Mouse (Mus musculus) v-Abl transformed pro-B cells (cell line): Measurements from ENCODE around the gene Gse1.

Source experiments
- in situ Hi-C, 2 experiments: fragments of 400-800 bp; cut with MboI; formaldehyde crosslinking; loops; one replicate each; pipeline ENCODE4 v1.15.1; 2025; ENCODE audit not compliant: unreplicated experiment in 2 of 2

Gene Gse1

GRCm38 (mm10) chr8:120598579-120598978, 370.3 kb downstream of the Gse1 start:
- in situ Hi-C loops = loop anchor here (5.0 to 10.0 kb wide), 3 partner anchors 64 to 194 kb away; no protein-coding TSS in a partner anchor

DNA sequence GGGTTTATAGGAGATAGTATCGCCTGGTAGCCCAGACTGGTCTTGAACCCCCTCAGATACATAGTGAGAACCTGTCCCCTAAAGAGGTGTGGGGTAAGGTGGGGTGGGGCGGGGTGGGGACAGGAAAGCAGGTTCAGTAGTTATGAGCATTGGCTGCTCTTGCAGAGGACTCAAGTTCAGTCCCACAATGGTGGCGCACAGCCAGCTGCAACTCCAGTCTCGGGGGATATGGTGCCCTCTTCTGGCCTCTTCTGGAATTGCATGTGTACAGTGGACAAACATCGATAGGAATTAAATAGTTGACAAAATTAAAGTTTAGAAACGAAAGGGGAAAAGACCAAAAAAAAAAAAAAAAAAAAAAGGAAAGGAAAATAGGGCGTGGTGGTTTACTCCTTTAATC, 371.2 kb downstream of the Gse1 start:
- in situ Hi-C loops = loop anchor here (5.0 to 10.0 kb wide), 3 partner anchors 65 to 195 kb away; no protein-coding TSS in a partner anchor

GRCm38 (mm10) chr8:120602672-120603071, 374.4 kb downstream of the Gse1 start:
- in situ Hi-C loops = loop anchor here in 1 of 2 experiments (25.0 kb wide), 1 partner anchor 640 kb away; no protein-coding TSS in a partner anchor

DNA sequence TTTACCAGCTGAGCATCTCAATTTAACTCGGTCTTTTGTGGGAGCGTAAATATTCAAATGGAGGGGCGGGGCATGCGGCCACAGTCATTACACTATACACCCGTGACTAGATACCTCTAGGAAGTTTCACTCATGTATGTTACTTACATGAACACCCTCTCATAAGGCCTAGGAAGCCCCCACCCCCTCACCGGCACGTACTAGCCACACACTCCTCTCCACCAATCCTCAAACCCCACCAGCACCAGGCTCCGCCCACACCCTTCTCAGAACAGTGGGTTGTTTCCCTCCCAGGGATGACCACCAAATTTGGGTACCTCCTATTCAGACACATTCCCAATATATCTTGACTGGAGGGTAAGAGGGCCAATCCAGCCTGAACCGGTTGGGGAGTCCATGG, 379.2 kb downstream of the Gse1 start:
- in situ Hi-C loops = loop anchor here in 1 of 2 experiments (25.0 kb wide), 1 partner anchor 645 kb away; no protein-coding TSS in a partner anchor

DNA sequence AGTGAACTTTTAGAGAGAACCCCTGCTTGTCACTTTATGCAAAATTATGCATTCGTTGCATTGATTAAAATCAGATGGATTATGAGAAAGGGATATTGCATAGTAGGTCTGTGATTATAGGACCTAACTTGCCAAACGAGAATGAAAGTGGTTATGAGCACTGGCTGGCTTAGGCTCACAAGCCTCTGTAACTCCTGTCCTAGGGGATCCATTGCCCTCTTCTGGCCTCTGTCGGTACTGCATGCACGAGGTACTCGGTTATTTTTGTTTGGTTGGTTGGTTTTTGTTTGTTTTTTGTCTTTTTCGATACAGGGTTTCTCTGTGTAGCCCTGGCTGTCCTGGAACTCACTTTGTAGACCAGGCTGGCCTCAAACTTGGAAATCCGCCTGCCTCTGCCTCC, 379.6 kb downstream of the Gse1 start:
- in situ Hi-C loops = loop anchor here in 1 of 2 experiments (25.0 kb wide), 1 partner anchor 646 kb away; no protein-coding TSS in a partner anchor

GRCm38 (mm10) chr8:120610824-120611223, 382.6 kb downstream of the Gse1 start:
- in situ Hi-C loops = loop anchor here (5.0 to 25.0 kb wide), 4 partner anchors 289 to 649 kb away; no protein-coding TSS in a partner anchor

DNA sequence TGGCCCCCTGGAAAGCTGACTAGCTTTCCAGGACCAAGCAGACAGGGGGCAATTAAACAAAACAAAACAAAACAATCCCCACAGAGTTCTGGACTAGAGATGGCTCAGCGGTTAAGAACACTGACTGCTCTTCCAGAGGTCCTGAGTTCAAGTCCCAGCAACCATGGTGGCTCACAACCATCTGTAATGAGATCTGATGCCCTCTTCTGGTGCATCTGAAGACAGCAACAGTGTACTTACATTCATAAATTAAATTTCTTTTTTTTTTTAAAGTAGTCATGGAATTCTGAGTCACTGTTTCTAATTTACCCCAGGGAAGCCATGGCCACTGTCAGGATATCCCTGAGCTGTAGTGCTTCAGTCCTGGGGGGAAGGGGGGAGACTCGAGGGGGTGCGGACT, 386.2 kb downstream of the Gse1 start:
- in situ Hi-C loops = loop anchor here (5.0 to 25.0 kb wide), 4 partner anchors 292 to 652 kb away; no protein-coding TSS in a partner anchor

GRCm38 (mm10) chr8:120616663-120617626, 388.7 kb downstream of the Gse1 start:
- in situ Hi-C loops = loop anchor here in 1 of 2 experiments (25.0 kb wide), 1 partner anchor 655 kb away; no protein-coding TSS in a partner anchor

DNA sequence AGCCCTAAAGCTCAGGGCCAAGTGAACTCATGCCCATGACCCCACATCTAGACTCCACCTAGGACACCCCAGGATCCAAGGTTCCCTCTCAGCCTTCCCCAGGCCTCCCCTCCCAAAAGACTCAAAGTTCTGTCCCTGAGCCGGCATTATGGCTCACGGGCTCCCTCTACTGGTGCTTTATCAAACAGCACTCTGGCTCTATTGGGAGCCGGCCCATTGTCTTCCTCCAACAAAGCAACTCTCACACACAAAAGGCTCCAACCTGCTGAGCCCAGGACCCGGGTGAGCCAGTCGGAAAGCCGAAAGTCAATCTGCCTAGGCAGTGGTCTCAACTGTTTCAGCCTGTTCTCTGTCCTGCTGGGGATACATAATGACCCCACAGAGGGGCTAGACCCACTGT, 389.9 kb downstream of the Gse1 start:
- in situ Hi-C loops = loop anchor here in 1 of 2 experiments (25.0 kb wide), 1 partner anchor 656 kb away; no protein-coding TSS in a partner anchor

- in situ Hi-C loops = loop anchor here in 1 of 2 experiments (25.0 kb wide), 1 partner anchor 657 kb away; no protein-coding TSS in a partner anchor
These were observed 391.3 kb downstream of the Gse1 start for GRCm38 (mm10) chr8:120619235-120620180.

GRCm38 (mm10) chr8:120620441-120620840, 392.2 kb downstream of the Gse1 start:
- in situ Hi-C loops = loop anchor here in 1 of 2 experiments (25.0 kb wide), 1 partner anchor 658 kb away; no protein-coding TSS in a partner anchor

DNA sequence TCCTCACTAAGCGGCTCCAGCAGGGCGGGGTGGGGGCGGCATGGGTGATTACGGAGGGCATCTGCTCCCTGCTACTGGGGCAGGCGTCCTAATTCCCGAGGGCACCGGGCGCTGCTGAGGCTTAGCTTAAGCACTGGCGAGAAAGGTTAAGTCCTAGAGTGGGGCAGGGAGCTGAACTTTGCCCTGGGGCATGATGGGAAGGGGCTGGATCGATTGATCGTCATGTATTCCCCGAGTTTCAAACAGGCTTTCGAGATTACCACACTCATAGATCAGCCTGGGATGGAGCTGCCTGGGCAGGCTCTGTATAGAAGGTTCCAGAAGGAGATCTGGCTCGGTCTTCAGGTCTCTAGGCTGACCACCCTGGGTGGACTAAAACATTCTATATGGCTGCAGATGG, 393.9 kb downstream of the Gse1 start:
- in situ Hi-C loops = loop anchor here in 1 of 2 experiments (25.0 kb wide), 1 partner anchor 660 kb away; no protein-coding TSS in a partner anchor

DNA sequence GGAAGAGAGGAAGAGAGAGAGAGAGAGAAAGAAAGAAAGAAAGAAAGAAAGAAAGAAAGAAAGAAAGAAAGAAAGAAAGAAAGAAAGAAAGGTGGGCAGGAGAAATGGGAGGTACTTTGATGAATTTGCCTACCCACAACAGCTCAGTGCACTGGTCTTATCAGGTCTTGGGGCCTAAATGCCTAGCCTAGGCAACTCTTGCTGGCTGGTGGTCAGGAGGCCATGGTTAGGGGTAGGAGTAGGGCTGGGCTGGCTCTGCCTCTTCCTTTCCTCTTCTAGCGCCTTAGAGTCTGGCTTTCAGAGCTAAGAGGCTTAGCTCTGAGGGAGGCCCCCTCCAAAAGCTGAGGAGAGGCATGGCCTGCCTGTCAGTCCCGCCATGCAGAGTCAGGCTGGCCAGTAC, 395.4 kb downstream of the Gse1 start:
- in situ Hi-C loops = loop anchor here in 1 of 2 experiments (25.0 kb wide), 1 partner anchor 661 kb away; no protein-coding TSS in a partner anchor

DNA sequence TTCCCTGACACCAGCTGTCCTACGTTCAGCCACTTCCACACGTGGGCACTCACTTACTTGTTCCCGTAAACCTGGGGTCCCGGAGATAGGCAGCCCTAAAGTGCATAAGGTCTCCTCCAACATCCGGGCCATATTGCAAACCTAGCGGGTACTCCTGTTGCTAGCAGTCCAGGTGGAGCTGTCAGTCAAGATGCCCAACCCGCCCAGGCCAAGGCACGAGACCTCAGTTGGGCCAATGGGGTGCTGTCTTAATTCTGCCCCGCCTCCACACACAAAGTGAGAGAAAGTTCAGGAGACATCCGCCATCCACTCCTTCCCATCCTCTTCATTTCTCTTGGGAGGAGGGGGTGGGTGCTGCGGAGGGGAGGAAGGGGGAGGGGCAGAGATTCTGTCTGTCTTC, 398.2 kb downstream of the Gse1 start:
- in situ Hi-C loops = no loop called here

DNA sequence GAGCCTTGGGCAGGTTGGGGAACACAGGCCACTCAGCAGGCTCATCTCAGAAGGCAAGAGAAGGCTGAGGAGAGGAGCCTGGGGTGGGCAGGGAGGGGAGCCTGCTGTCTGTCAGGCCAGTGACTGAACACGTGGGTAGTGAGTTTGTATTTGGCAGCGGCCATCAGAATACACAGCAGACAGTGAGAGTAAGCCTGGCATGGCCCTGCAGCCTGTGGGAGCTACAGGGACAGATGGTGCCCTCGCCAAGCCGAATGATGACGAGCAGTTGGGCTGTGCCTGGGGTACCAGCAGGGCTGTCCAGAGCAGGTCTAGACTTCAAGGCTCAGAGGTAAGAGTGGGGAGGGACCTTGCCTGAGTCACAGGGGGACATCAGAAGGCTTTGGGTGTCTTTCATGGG, 399.0 kb downstream of the Gse1 start:
- in situ Hi-C loops = no loop called here

GRCm38 (mm10) chr8:120630031-120630430, 401.8 kb downstream of the Gse1 start:
- in situ Hi-C loops = no loop called here

GRCm38 (mm10) chr8:120630848-120631247, 402.6 kb downstream of the Gse1 start:
- in situ Hi-C loops = no loop called here
